Mouse (Mus musculus) intestine, postnatal 0 days (tissue): Measurements from ENCODE around the gene Cdh26. TPM values are rescaled to one million over a fixed set of nuclear protein-coding genes. Genes with fewer than 3 reads are reported as not detected.

ENCODE experiments used
- ATAC-seq: fragments of 200-750 bp; cut with Nextera tagmentation; 2 replicates; pipeline ENCODE4 v1.8.0; 2017; ENCODE audit warnings: mild to moderate bottlenecking, moderate TSS enrichment, moderate library complexity
- H3K27ac ChIP-seq: fragments of 300-500 bp; sonication (generic); 2 replicates; pipeline ENCODE4 v1.5.1; 2014; ENCODE audit warnings: mild to moderate bottlenecking, low read depth, low read length, moderate library complexity
- H3K27me3 ChIP-seq: fragments of 300-500 bp; sonication (generic); replicated peaks from 2 replicates; pipeline ENCODE4 v1.6.1; 2014; ENCODE audit warnings: low read length, mixed read lengths; ENCODE audit not compliant: control insufficient read depth, insufficient read depth
- H3K36me3 ChIP-seq: fragments of 300-500 bp; sonication (generic); 2 replicates; pipeline ENCODE4 v1.6.1; 2014; ENCODE audit warnings: mild to moderate bottlenecking, moderate library complexity; ENCODE audit not compliant: control insufficient read depth, insufficient read depth
- H3K4me1 ChIP-seq: fragments of 300-500 bp; sonication (generic); replicated peaks from 2 replicates; pipeline ENCODE4 v1.6.1; 2014; ENCODE audit warnings: antibody characterized with exemption, low read length, mixed read lengths; ENCODE audit not compliant: control insufficient read depth, insufficient read depth
- H3K4me2 ChIP-seq: fragments of 300-500 bp; sonication (generic); replicated peaks from 2 replicates; pipeline ENCODE4 v1.6.1; 2014; ENCODE audit warnings: low read depth, mild to moderate bottlenecking, moderate library complexity
- H3K4me3 ChIP-seq: fragments of 300-500 bp; sonication (generic); 2 replicates; pipeline ENCODE4 v1.5.1; 2014; ENCODE audit warnings: low read depth, low read length
- H3K9ac ChIP-seq: fragments of 300-500 bp; sonication (generic); 2 replicates; pipeline ENCODE4 v1.6.1; 2014; ENCODE audit warnings: mild to moderate bottlenecking, low read depth, low read length
- H3K9me3 ChIP-seq: fragments of 300-500 bp; sonication (generic); 2 replicates; pipeline ENCODE4 v1.6.1; 2016; ENCODE audit warnings: mixed run types; ENCODE audit not compliant: control insufficient read depth
- CTCF ChIP-seq: sonication (generic); IDR thresholded peaks from 2 replicates; pipeline ENCODE4 v1.5.1; 2016; ENCODE audit warnings: low read depth, mild to moderate bottlenecking, control low read depth, antibody characterized with exemption, moderate library complexity
- WGBS: fragments of 180-500 bp; shearing (Covaris S2); extraction: QIAGEN DNeasy Blood & Tissue Kit; methylation state at CpG from one replicate; pipeline ENCODE4 v1.1.7; 2014; 5-methylcytosine and 5-hydroxymethylcytosine counted together
- polyA plus RNA-seq: library from polyadenylated mRNA; unstranded; fragments of >200 nt; fragmentation: Nextera tagmentation; extraction: Ambion mirVana; gene quantifications from 2 replicates; pipeline ENCODE4 v1.2.1, GENCODE M21; 2015

Gene Cdh26
- polyA plus RNA-seq, 1 experiment from 2014 or later: 0.43 TPM

DNA sequence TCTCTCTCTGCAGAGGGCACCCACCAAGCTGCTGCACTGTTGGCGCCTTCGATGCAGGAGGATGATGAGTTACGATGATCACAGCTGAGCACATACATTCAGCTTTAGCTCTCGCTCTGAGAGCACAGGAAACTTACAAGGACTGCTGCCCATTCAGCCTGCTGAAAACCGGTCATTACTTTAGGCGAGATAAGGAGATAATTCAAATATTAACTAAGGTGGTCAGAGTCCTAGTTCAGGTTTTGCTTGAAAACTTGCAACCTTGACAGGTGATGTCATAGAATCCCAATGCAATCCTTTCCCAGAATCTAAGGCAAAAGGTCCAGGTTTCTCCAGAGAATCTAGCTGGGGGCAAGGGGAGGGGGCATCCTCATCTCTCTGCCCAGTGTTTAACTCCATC is 905 bp upstream of the Cdh26 start:
- 39% methylated on average over 6 of the region's 6 CpGs for WGBS
- no peak for TF ChIP-seq CTCF
- H3K9me3 ChIP-seq: no peaks in the 10 kb centered on the region
- peak overlapping the region; percentile 38 for H3K4me2 ChIP-seq
- H3K4me3 ChIP-seq: no peak overlapping the region
- H3K27ac ChIP-seq: no peak overlapping the region
- H3K9ac ChIP-seq: no peak overlapping the region
- H3K4me1 ChIP-seq: peaks cover 8% of the 10 kb centered on the region; the same call in 1 of the 2 replicates
- ATAC-seq: no peak
- no peaks in the 10 kb centered on the region for H3K36me3 ChIP-seq
- no peaks in the 10 kb centered on the region for H3K27me3 ChIP-seq

DNA sequence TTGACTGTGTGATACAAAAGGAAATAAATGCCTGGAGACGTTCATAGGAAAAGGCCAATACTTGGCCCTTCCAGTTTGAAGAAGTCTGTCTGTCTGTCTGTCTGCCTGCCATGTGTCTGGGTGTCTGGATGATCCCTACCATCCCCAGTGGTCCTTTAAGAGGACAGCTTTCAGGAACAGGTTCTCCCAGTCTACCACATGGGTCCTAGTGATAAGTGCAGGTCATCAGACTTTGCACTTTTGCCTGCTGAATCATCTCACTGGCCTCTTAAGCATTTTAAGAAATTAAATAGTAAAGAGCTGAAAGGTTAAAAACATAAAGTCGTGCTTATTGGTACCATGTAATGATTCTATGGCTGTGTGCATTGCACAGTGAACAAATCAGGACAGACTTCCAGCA is 3.2 kb downstream of the Cdh26 start:
- H3K36me3 ChIP-seq: no peaks in the 10 kb centered on the region
- H3K27ac ChIP-seq: no peak overlapping the region
- no peak for TF ChIP-seq CTCF
- no peaks in the 10 kb centered on the region for H3K27me3 ChIP-seq
- ATAC-seq: peak; percentile 83
- peaks cover 8% of the 10 kb centered on the region; the same call in 1 of the 2 replicates for H3K4me1 ChIP-seq
- WGBS: 38% methylated on average over 2 of the region's 2 CpGs
- no peak overlapping the region for H3K9ac ChIP-seq
- no peak overlapping the region for H3K4me2 ChIP-seq
- H3K9me3 ChIP-seq: no peaks in the 10 kb centered on the region
- H3K4me3 ChIP-seq: no peak overlapping the region

DNA sequence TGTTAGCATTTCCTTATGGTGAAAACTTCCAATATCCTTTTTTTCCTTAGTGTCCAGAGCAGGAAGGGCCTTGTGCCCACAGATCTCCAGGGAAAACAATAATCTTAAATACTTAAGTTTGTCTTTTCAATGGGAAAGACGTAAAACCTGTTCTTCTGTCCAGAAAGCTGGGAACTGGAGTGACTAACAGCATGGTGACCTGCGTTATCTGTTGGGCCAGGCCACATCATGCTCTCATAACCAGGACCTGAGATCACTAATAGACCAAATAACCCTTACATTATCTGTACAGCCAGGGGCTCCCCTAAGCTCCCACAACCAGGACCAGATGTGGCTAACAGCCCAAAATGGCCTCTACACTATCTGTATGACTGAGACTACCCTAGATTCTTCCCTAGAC is 3.6 kb downstream of the Cdh26 start:
- 55% methylated on average over 2 of the region's 2 CpGs for WGBS
- H3K9me3 ChIP-seq: no peaks in the 10 kb centered on the region
- no peak overlapping the region for H3K9ac ChIP-seq
- H3K27ac ChIP-seq: no peak overlapping the region
- H3K4me1 ChIP-seq: peaks cover 8% of the 10 kb centered on the region; the same call in 1 of the 2 replicates
- H3K27me3 ChIP-seq: no peaks in the 10 kb centered on the region
- TF ChIP-seq CTCF: no peak
- H3K4me2 ChIP-seq: no peak overlapping the region
- ATAC-seq: peak; percentile 59
- H3K4me3 ChIP-seq: no peak overlapping the region
- H3K36me3 ChIP-seq: no peaks in the 10 kb centered on the region

DNA sequence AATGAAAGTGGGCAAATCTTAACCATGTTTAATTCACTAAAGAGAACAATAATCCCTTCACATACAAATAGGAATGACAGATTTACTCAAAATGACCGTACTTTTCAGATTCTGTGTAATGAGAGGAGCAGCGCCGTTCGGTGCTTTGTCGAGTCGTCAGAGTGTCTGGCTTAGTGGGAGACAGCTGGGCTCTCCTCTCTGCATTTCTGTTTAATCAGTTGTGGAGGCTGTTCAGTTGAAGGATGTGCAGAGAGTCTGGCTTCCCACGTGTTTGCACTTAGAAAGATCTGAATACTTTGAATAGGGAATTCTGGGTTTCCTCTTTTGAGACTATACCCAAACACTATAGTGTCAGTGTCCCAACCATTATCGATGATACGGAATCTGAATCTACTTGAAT is 7.0 kb downstream of the Cdh26 start:
- no peak for ATAC-seq
- no peak for TF ChIP-seq CTCF

DNA sequence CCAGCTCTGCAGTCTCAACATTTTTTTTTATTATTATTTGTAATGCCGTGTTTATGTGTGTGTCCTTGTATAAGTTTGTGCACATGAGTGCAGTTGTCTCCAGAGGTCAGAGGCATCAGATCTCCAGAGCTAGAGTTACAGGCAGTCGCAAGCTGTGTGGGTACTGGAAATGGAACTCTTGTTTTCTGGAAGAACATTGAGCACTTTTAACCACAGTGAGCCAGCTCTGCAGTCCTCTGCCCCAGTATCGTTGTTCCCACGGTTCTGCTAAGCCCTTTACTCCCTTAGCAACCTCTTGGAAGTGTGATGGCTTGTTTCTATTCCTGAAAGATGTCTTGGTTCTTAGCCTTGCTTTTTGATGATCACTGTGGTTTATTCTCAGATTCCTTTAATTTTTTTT is 19.1 kb downstream of the Cdh26 start:
- Histone ChIP-seq H3K9ac (no peak overlapping the region), H3K9me3 (no peaks in the 10 kb centered on the region), H3K4me3 (no peak overlapping the region), H3K36me3 (no peaks in the 10 kb centered on the region), H3K4me1 (no peaks in the 10 kb centered on the region), H3K4me2 (no peak overlapping the region), H3K27ac (no peak overlapping the region), H3K27me3 (no peaks in the 10 kb centered on the region)
- TF ChIP-seq CTCF: no peak
- WGBS: 79% methylated on average over 4 of the region's 4 CpGs
- ATAC-seq: no peak

More for the DNA sequence above, 7.0 kb downstream of the Cdh26 start:
- Histone ChIP-seq H3K36me3 (no peaks in the 10 kb centered on the region), H3K4me3 (no peak overlapping the region), H3K27me3 (no peaks in the 10 kb centered on the region), H3K9ac (no peak overlapping the region), H3K4me1 (no peaks in the 10 kb centered on the region), H3K4me2 (no peak overlapping the region), H3K27ac (no peak overlapping the region), H3K9me3 (no peaks in the 10 kb centered on the region)
- 57% methylated on average over 9 of the region's 9 CpGs for WGBS

DNA sequence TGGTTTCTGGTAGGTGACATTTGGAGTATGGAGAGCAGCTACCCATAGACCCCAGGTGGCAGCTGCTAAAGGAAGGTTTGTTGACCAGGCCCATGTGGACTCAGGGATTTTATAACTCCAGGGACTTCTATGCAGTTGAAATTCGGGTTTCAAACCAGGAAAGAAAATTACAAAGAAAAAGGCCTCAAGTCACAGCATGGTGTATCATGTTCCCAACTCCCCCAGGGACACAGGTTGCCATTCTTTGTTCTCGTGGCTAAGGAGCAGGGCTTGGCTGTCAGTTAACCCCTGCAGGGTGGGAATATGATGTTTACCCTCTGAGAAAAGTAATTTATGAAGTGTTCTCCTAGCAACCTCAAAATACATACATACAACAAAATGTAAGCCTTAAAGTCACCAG is 19.9 kb downstream of the Cdh26 start:
- ATAC-seq: no peak
- Histone ChIP-seq H3K9me3 (no peaks in the 10 kb centered on the region), H3K4me3 (no peak overlapping the region), H3K9ac (no peak overlapping the region), H3K4me1 (no peaks in the 10 kb centered on the region), H3K27ac (no peak overlapping the region), H3K4me2 (no peak overlapping the region), H3K27me3 (no peaks in the 10 kb centered on the region), H3K36me3 (no peaks in the 10 kb centered on the region)
- TF ChIP-seq CTCF: no peak
- 36% methylated on average over 2 of the region's 2 CpGs for WGBS

DNA sequence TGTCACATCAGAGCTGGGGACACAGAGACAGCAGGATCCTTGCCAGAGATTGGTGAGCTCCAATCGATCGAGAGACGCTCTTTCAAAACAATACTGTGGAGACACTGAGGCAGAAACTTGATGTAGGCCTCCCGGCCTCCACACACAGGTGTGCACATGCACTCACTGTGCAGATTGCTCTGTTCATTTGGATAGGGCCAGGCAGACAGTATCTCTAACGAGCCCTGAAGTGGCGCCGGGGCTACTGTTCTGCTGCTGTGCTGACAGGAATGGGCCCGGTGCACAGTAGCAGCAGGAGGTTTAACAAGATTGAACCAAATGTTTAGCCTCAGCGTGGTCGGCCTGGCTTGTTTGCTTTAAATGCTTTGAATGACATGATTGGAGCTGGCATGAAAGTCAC is 20.6 kb downstream of the Cdh26 start:
- H3K4me1 ChIP-seq: 0 out of 2 replicates have a peak, but pooled peaks cover 3% of the 10 kb centered on the region
- no peak overlapping the region for H3K4me2 ChIP-seq
- no peak overlapping the region for H3K27ac ChIP-seq
- H3K4me3 ChIP-seq: no peak overlapping the region
- no peak for TF ChIP-seq CTCF
- no peak for ATAC-seq
- WGBS: 70% methylated on average over 10 of the region's 10 CpGs
- H3K9ac ChIP-seq: no peak overlapping the region
- no peaks in the 10 kb centered on the region for H3K27me3 ChIP-seq
- no peaks in the 10 kb centered on the region for H3K9me3 ChIP-seq
- H3K36me3 ChIP-seq: no peaks in the 10 kb centered on the region
